Mouse (Mus musculus) layer of hippocampus, adult 18-20 months (tissue): ENCODE results near the gene Rbfox3. TPM values are rescaled to one million over a fixed set of nuclear protein-coding genes. Genes with fewer than 3 reads are reported as not detected.

ENCODE experiments used
- DNase-seq, 2 experiments: peaks; one replicate each; pipeline ENCODE4 v3.0.0; 2022; ENCODE audit warnings: low spot score in 2 of 2
- total RNA-seq, 2 experiments: library from RNA; stranded (reverse); gene quantifications; 2 replicates each; pipeline ENCODE4 v1.2.3; 2021

The Rbfox3 gene
- total RNA-seq, 2 experiments from 2014 or later, result 264 to 275 TPM

GRCm38 (mm10) chr11:118614126-118614525, 297.3 kb downstream of the Rbfox3 start:
- no peak for DNase-seq

GRCm38 (mm10) chr11:118610128-118610527, 301.3 kb downstream of the Rbfox3 start:
- DNase-seq, result no peak

GRCm38 (mm10) chr11:118609236-118610000, 302.0 kb downstream of the Rbfox3 start:
- DNase-seq, result no peak

- DNase-seq, result no peak
Observed at GRCm38 (mm10) chr11:118607927-118608326, 303.5 kb downstream of the Rbfox3 start.

- no peak for DNase-seq
Observed at GRCm38 (mm10) chr11:118605570-118605969, 305.8 kb downstream of the Rbfox3 start.

GRCm38 (mm10) chr11:118604206-118604605, 307.2 kb downstream of the Rbfox3 start:
- DNase-seq, result no peak

- no peak for DNase-seq
Observed at GRCm38 (mm10) chr11:118603126-118603525, 308.3 kb downstream of the Rbfox3 start.

GRCm38 (mm10) chr11:118601484-118601883, 309.9 kb downstream of the Rbfox3 start:
- no peak for DNase-seq

GRCm38 (mm10) chr11:118600168-118600567, 311.2 kb downstream of the Rbfox3 start:
- DNase-seq, result no peak

- DNase-seq, result no peak
Observed at GRCm38 (mm10) chr11:118598726-118599125, 312.7 kb downstream of the Rbfox3 start.

- DNase-seq, result peak in 1 of 2 experiments; percentile 38
Observed at GRCm38 (mm10) chr11:118584826-118585225, 326.6 kb downstream of the Rbfox3 start.

GRCm38 (mm10) chr11:118583989-118584388, 327.4 kb downstream of the Rbfox3 start:
- DNase-seq, result no peak

- DNase-seq, result no peak
Observed at GRCm38 (mm10) chr11:118583573-118583972, 327.8 kb downstream of the Rbfox3 start.

GRCm38 (mm10) chr11:118581019-118581418, 330.4 kb downstream of the Rbfox3 start:
- DNase-seq, result peak in 1 of 2 experiments; percentile 42

- no peak for DNase-seq
Observed at GRCm38 (mm10) chr11:118579622-118580021, 331.8 kb downstream of the Rbfox3 start.

- no peak for DNase-seq
Observed at GRCm38 (mm10) chr11:118577271-118577670, 334.1 kb downstream of the Rbfox3 start.

- DNase-seq, result no peak
Observed at GRCm38 (mm10) chr11:118576611-118577010, 334.8 kb downstream of the Rbfox3 start.

- DNase-seq, result no peak
Observed at GRCm38 (mm10) chr11:118574418-118574817, 337.0 kb downstream of the Rbfox3 start.

GRCm38 (mm10) chr11:118573569-118573968, 337.8 kb downstream of the Rbfox3 start:
- DNase-seq, result peak; percentile 36 to 62

- no peak for DNase-seq
Observed at GRCm38 (mm10) chr11:118573000-118573399, 338.4 kb downstream of the Rbfox3 start.

- DNase-seq, result peak in 1 of 2 experiments; percentile 33
Observed at GRCm38 (mm10) chr11:118570164-118570563, 341.2 kb downstream of the Rbfox3 start.

- DNase-seq, result peak; percentile 34 to 53
Observed at GRCm38 (mm10) chr11:118569571-118570062, 341.8 kb downstream of the Rbfox3 start.

- DNase-seq, result no peak
Observed at GRCm38 (mm10) chr11:118563877-118564276, 347.5 kb downstream of the Rbfox3 start.
